Mouse (Mus musculus) hindbrain, embryonic 11.5 days (tissue): ENCODE data around the gene Sh3bp1. TPM values are rescaled to one million over a fixed set of nuclear protein-coding genes. Genes with fewer than 3 reads are reported as not detected.

Experiments
- ATAC-seq: fragments of 200-750 bp; cut with Nextera tagmentation; 2 replicates; pipeline ENCODE4 v1.8.0; 2017; ENCODE audit warnings: mild to moderate bottlenecking, moderate TSS enrichment, moderate library complexity; ENCODE audit not compliant: low FRiP score
- DNase-seq: peaks from one replicate; pipeline ENCODE4 v3.0.0-alpha.2; 2015; ENCODE audit warnings: low spot score
- H3K27ac ChIP-seq: fragments of 300-500 bp; sonication (generic); 2 replicates; pipeline ENCODE4 v1.5.1; 2014; ENCODE audit warnings: mild to moderate bottlenecking, low read depth, low read length
- H3K27me3 ChIP-seq: fragments of 300-500 bp; sonication (generic); 2 replicates; pipeline ENCODE4 v1.6.1; 2014; ENCODE audit warnings: mild to moderate bottlenecking, low read length, moderate library complexity, mixed read lengths; ENCODE audit not compliant: control insufficient read depth, insufficient read depth
- H3K36me3 ChIP-seq: fragments of 300-500 bp; sonication (generic); 2 replicates; pipeline ENCODE4 v1.6.1; 2014; ENCODE audit warnings: mild to moderate bottlenecking, low read length, moderate library complexity, mixed read lengths; ENCODE audit not compliant: control insufficient read depth, insufficient read depth
- H3K4me1 ChIP-seq: fragments of 300-500 bp; sonication (generic); replicated peaks from 2 replicates; pipeline ENCODE4 v1.6.1; 2014; ENCODE audit warnings: low read length, mixed read lengths; ENCODE audit not compliant: control insufficient read depth, insufficient read depth
- H3K4me2 ChIP-seq: fragments of 300-500 bp; sonication (generic); replicated peaks from 2 replicates; pipeline ENCODE4 v1.6.1; 2014; ENCODE audit warnings: mild to moderate bottlenecking, low read depth, low read length
- H3K4me3 ChIP-seq: fragments of 300-500 bp; sonication (generic); 2 replicates; pipeline ENCODE4 v1.5.1; 2014; ENCODE audit warnings: low read depth, low read length
- H3K9ac ChIP-seq: fragments of 300-500 bp; sonication (generic); 2 replicates; pipeline ENCODE4 v1.6.1; 2014; ENCODE audit warnings: low read depth, low read length
- H3K9me3 ChIP-seq: fragments of 300-500 bp; sonication (generic); 2 replicates; pipeline ENCODE4 v1.6.1; 2016; ENCODE audit warnings: low read length; ENCODE audit not compliant: control insufficient read depth
- WGBS: fragments of 180-500 bp; shearing (Covaris S2); extraction: QIAGEN DNeasy Blood & Tissue Kit; methylation state at CpG from one replicate; pipeline ENCODE4 v1.1.7; 2014; 5-methylcytosine and 5-hydroxymethylcytosine counted together
- polyA plus RNA-seq: library from polyadenylated mRNA; unstranded; fragments of >200 nt; fragmentation: Nextera tagmentation; extraction: Ambion mirVana; gene quantifications from 2 replicates; pipeline ENCODE4 v1.2.1, GENCODE M21; 2014

Gene Sh3bp1
- polyA plus RNA-seq, 1 experiment from 2014 or later: 11.8 TPM

DNA sequence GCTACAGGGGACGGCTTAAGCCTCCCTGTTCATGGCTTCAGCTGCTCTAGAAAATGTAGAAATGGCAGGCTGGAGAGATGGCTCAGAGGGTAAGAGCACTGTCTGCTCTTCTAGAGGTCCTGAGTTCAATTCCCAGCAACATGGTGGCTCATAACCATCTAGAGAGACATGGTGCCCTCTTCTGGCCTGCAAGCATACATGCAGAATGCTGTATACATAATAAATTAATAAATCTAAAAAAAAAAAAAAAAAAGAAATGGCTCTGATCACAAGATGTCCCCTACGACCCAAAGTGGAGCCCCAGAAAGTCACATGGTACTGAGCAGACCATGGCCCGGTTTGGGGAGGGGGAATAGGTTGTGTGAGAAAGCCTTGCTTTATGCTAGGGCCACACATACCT is 56.1 kb downstream of the Sh3bp1 start:
- H3K27ac ChIP-seq: no peak overlapping the region
- no peaks in the 10 kb centered on the region for H3K4me1 ChIP-seq
- 76% methylated on average over 3 of the region's 3 CpGs for WGBS
- 0 out of 2 replicates have a peak, but pooled peaks cover 5% of the 10 kb centered on the region for H3K36me3 ChIP-seq
- H3K27me3 ChIP-seq: no peaks in the 10 kb centered on the region
- H3K4me2 ChIP-seq: no peak overlapping the region
- no peaks in the 10 kb centered on the region for H3K9me3 ChIP-seq
- ATAC-seq: no peak
- DNase-seq: no peak
- no peak overlapping the region for H3K9ac ChIP-seq
- H3K4me3 ChIP-seq: no peak overlapping the region

GRCm38 (mm10) chr15:78956351-78956750 is 56.8 kb downstream of the Sh3bp1 start:
- 0 out of 2 replicates have a peak, but pooled peaks cover 5% of the 10 kb centered on the region for H3K36me3 ChIP-seq
- no peaks in the 10 kb centered on the region for H3K27me3 ChIP-seq
- H3K4me3 ChIP-seq: no peak overlapping the region
- H3K9me3 ChIP-seq: no peaks in the 10 kb centered on the region
- H3K9ac ChIP-seq: no peak overlapping the region
- H3K4me1 ChIP-seq: no peaks in the 10 kb centered on the region
- WGBS: 88% methylated on average over 4 of the region's 4 CpGs
- H3K27ac ChIP-seq: no peak overlapping the region
- DNase-seq: peak; percentile 21
- H3K4me2 ChIP-seq: no peak overlapping the region
- no peak for ATAC-seq

- H3K4me1 ChIP-seq: no peaks in the 10 kb centered on the region
- WGBS: 73% methylated on average over 14 of the region's 15 CpGs
- DNase-seq (no peak), ATAC-seq (no peak)
- H3K9me3 ChIP-seq: no peaks in the 10 kb centered on the region
- H3K9ac ChIP-seq: no peak overlapping the region
- no peak overlapping the region for H3K4me3 ChIP-seq
- no peak overlapping the region for H3K27ac ChIP-seq
- H3K27me3 ChIP-seq: no peaks in the 10 kb centered on the region
- H3K36me3 ChIP-seq: 0 out of 2 replicates have a peak, but pooled peaks cover 5% of the 10 kb centered on the region
- H3K4me2 ChIP-seq: no peak overlapping the region
Observed at GRCm38 (mm10) chr15:78957021-78957420, 57.5 kb downstream of the Sh3bp1 start.

- Histone ChIP-seq H3K9me3 (no peaks in the 10 kb centered on the region), H3K36me3 (0 out of 2 replicates have a peak, but pooled peaks cover 5% of the 10 kb centered on the region), H3K27ac (no peak overlapping the region), H3K9ac (no peak overlapping the region), H3K4me3 (no peak overlapping the region), H3K4me1 (no peaks in the 10 kb centered on the region), H3K4me2 (no peak overlapping the region), H3K27me3 (no peaks in the 10 kb centered on the region)
- no peak for ATAC-seq
- no peak for DNase-seq
- 95% methylated on average over 11 of the region's 11 CpGs for WGBS
Observed at GRCm38 (mm10) chr15:78959537-78959936, 60.0 kb downstream of the Sh3bp1 start.

- no peaks in the 10 kb centered on the region for H3K9me3 ChIP-seq
- no peak for ATAC-seq
- no peak overlapping the region for H3K9ac ChIP-seq
- DNase-seq: no peak
- no peaks in the 10 kb centered on the region for H3K27me3 ChIP-seq
- H3K4me3 ChIP-seq: no peak overlapping the region
- no peaks in the 10 kb centered on the region for H3K4me1 ChIP-seq
- H3K27ac ChIP-seq: no peak overlapping the region
- H3K4me2 ChIP-seq: no peak overlapping the region
- H3K36me3 ChIP-seq: 0 out of 2 replicates have a peak, but pooled peaks cover 5% of the 10 kb centered on the region
- WGBS: 83% methylated on average over 4 of the region's 4 CpGs
Observed at GRCm38 (mm10) chr15:78960088-78960487, 60.5 kb downstream of the Sh3bp1 start.

Other genes with a start within 250 kb of the Sh3bp1 start
- 0.60 and 0.85 TPM in 2 replicates for gene Elfn2, start 181.0 kb upstream of the Sh3bp1 start, polyA plus RNA-seq
- 34.6 and 34.7 TPM in 2 replicates for gene Mfng, start 126.3 kb upstream of the Sh3bp1 start, polyA plus RNA-seq
- 1.8 and 2.4 TPM in 2 replicates for gene Card10, start 96.7 kb upstream of the Sh3bp1 start, polyA plus RNA-seq
- 7.8 and 9.1 TPM in 2 replicates for gene Cdc42ep1, start 57.1 kb upstream of the Sh3bp1 start, polyA plus RNA-seq
- not detected in 2 replicates for gene Lgals2, start 44.2 kb upstream of the Sh3bp1 start, polyA plus RNA-seq
- 26.3 and 26.4 TPM in 2 replicates for gene Gga1, start 22.6 kb upstream of the Sh3bp1 start, polyA plus RNA-seq
- gene Gm49510, start 101 bp upstream of the Sh3bp1 start, polyA plus RNA-seq: 0.13 and 0.42 TPM in 2 replicates
- 34.8 and 35.2 TPM in 2 replicates for gene Pdxp, start 14.2 kb downstream of the Sh3bp1 start, polyA plus RNA-seq
- gene Lgals1, start 27.0 kb downstream of the Sh3bp1 start, polyA plus RNA-seq: 390 and 438 TPM in 2 replicates
- gene Nol12, start 35.2 kb downstream of the Sh3bp1 start, polyA plus RNA-seq: 61.1 and 64.4 TPM in 2 replicates
- 38.1 and 45.4 TPM in 2 replicates for gene Triobp, start 48.0 kb downstream of the Sh3bp1 start, polyA plus RNA-seq
- gene H1f0, start 128.7 kb downstream of the Sh3bp1 start, polyA plus RNA-seq: 154 and 306 TPM in 2 replicates
- gene Galr3, start 142.1 kb downstream of the Sh3bp1 start, polyA plus RNA-seq: not detected in 2 replicates
- gene Ankrd54, start 163.1 kb downstream of the Sh3bp1 start, polyA plus RNA-seq: 56.3 and 59.7 TPM in 2 replicates
- 226 and 241 TPM in 2 replicates for gene Eif3l, start 175.4 kb downstream of the Sh3bp1 start, polyA plus RNA-seq
- 5.3 and 7.2 TPM in 2 replicates for gene Micall1, start 209.1 kb downstream of the Sh3bp1 start, polyA plus RNA-seq
- 336 and 363 TPM in 2 replicates for gene Polr2f, start 241.2 kb downstream of the Sh3bp1 start, polyA plus RNA-seq
- 13.5 and 15.0 TPM in 2 replicates for gene 1700088E04Rik, start 241.5 kb downstream of the Sh3bp1 start, polyA plus RNA-seq